Mouse (Mus musculus) olfactory bulb, adult 2 months (tissue): ENCODE data around the gene Alkbh6. TPM values are rescaled to one million over a fixed set of nuclear protein-coding genes. Genes with fewer than 3 reads are reported as not detected.

Experiments
- H3K27ac ChIP-seq: fragments of 200-500 bp; 2 replicates; pipeline ENCODE4 v1.5.1; 2012; ENCODE audit warnings: low read depth, low read length; ENCODE audit not compliant: insufficient read depth
- H3K4me1 ChIP-seq: fragments of 200-500 bp; 2 replicates; pipeline ENCODE4 v1.6.1; 2012; ENCODE audit warnings: low read length; ENCODE audit not compliant: control insufficient read depth, insufficient read depth
- H3K4me3 ChIP-seq: fragments of 200-500 bp; 2 replicates; pipeline ENCODE4 v1.5.1; 2012; ENCODE audit warnings: mild to moderate bottlenecking, low read depth, low read length, moderate library complexity; ENCODE audit not compliant: insufficient read depth
- CTCF ChIP-seq: fragments of 200-500 bp; IDR thresholded peaks from 2 replicates; pipeline ENCODE4 v1.5.1; 2012; ENCODE audit warnings: low read depth, mild to moderate bottlenecking, low read length, moderate library complexity; ENCODE audit not compliant: insufficient read depth
- POLR2A ChIP-seq: fragments of 200-500 bp; IDR thresholded peaks from 2 replicates; pipeline ENCODE4 v1.6.1; 2012; ENCODE audit warnings: mild to moderate bottlenecking, low read depth, low read length, moderate library complexity; ENCODE audit not compliant: insufficient read depth
- WGBS: fragments of 180-500 bp; shearing (Covaris S2); methylation state at CpG from one replicate; pipeline ENCODE4 v1.1.7; 2018; 5-methylcytosine and 5-hydroxymethylcytosine counted together
- polyA plus RNA-seq: library from polyadenylated mRNA; stranded (reverse); fragments of >200 nt; gene quantifications from 2 replicates; pipeline ENCODE4 v1.2.4, GENCODE M21; 2012; ENCODE audit warnings: low replicate concordance; ENCODE audit not compliant: missing spikeins, insufficient read depth, insufficient read length

The Alkbh6 gene
- polyA plus RNA-seq, 1 experiment, result not detected

DNA sequence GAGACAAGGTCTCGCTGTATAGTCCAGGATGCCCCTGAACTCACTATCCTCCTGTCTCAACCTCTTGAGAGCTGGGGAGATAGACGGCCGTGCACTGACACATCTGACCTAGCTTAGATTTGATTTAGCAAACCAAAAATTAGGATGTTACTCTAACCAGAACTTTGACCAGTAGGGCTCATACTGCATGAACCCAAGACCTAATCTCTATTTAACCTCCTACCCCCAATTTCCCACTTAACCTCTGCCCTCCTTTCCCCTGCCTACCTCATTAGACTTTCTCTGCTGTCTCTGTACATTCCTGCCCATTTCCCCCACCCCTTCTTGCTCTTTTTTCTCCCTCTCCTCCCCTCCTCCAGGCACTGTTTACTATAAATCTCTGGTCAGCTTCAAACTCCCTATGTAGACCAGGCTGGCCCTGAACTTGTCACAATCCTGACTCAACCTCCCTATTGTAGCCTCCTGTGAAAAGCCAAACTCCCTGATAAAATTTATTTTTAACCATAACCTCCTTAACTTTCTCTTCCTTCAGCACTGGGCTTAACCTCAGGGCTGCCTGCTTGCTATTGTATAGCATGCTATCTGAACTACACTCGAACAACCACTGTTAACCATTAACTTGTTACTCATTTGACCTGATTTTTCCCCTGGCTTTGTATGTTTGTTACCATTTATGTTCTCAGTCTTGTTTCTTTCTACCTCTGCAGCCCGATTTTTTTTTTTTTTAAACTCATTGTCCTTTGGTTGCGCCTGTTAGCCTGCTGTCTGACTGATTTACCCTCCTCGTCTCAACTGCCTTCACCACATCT, 50.1 kb downstream of the Alkbh6 start:
- no peak overlapping the region for H3K4me3 ChIP-seq
- WGBS, result 58% methylated on average over 7 of the region's 7 CpGs
- H3K4me1 ChIP-seq, result peaks cover 47% of the 10 kb centered on the region
- TF ChIP-seq CTCF (no peak), POLR2A (no peak)
- H3K27ac ChIP-seq, result no peak overlapping the region

DNA sequence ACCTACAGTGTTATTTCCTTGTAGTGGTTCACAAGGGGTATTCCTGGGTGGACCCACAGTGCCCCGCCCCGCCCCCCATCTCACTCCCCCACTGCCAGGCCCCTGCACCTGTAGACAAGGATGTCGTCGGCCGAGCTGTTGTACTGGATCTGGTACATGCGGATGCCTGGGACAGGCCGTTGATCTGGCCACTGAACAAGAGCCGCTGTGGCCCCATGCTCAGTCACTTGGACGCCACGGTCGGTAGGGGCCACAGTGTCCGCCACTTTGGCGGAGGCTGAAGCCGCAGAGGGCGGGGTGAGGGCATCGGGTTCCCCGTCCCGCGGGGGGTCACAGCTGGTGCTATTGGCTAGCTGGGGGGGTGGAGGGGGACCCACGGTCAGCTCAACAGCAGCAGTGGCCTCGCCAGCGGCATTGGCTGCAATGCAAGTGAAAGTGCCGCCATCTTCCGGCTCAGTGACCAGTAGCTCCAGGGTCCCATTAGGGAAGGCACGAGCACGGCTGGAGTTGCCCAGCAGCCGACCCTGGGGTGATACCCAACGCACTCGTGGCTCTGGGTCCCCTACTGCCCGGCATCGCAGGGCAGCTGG, 50.9 kb downstream of the Alkbh6 start:
- peaks cover 51% of the 10 kb centered on the region for H3K4me1 ChIP-seq
- H3K4me3 ChIP-seq, result no peak overlapping the region
- H3K27ac ChIP-seq, result no peak overlapping the region
- TF ChIP-seq CTCF, result no peak
- no peak for TF ChIP-seq POLR2A
- WGBS, result 89% methylated on average over 31 of the region's 31 CpGs

DNA sequence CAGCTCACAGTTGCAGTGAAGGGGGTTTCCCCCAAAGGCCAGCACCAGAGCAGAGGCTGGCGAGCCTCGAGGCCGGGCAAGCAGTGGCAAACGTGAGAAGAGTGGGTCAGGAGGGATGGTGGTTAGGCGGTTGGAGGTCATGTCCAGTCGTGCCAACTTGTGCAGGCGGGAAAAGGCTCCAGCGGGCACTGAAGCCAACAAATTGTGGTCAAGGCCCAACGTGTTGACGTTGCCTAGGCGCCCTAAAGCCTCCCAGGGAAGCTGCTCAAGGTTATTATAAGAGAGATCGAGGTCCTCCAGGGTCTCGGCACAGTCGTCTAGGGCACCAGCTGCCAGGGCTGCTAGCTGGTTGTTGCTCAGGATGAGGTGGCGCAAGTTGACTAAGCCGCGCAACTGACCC, 51.5 kb downstream of the Alkbh6 start:
- WGBS, result 91% methylated on average over 17 of the region's 17 CpGs
- no peak overlapping the region for H3K4me3 ChIP-seq
- no peak overlapping the region for H3K27ac ChIP-seq
- no peak for TF ChIP-seq CTCF
- TF ChIP-seq POLR2A, result no peak
- peaks cover 51% of the 10 kb centered on the region for H3K4me1 ChIP-seq

- H3K4me1 ChIP-seq, result peaks cover 48% of the 10 kb centered on the region
- H3K4me3 ChIP-seq, result peak within 1 kb of the TSS; percentile 63
- H3K27ac ChIP-seq, result peak within 1 kb of the TSS; percentile 58; the same call in 1 of the 2 replicates
- WGBS, result under 1% methylated on average over 55 of the region's 55 CpGs
- no peak for TF ChIP-seq CTCF
These were observed 54.3 kb downstream of the Alkbh6 start, which contains the start of gene Lrfn3 for GRCm38 (mm10) chr7:30362652-30363343. TSS of gene Lrfn3 (minus strand) at chr7:30362772.

- 48% methylated on average over 6 of the region's 6 CpGs for WGBS
- Histone ChIP-seq H3K4me1 (peaks cover 44% of the 10 kb centered on the region), H3K27ac (peak overlapping the region; percentile 58; the same call in 1 of the 2 replicates), H3K4me3 (0 out of 2 replicates have a peak overlapping the region, but pooled peaks have one; percentile 24)
- no peak for TF ChIP-seq CTCF
- TF ChIP-seq POLR2A, result no peak
These were observed 54.8 kb downstream of the Alkbh6 start for GRCm38 (mm10) chr7:30363344-30363738.

Other genes starting within 250 kb of the Alkbh6 start
- not detected in 2 replicates for gene Zfp82, start 235.8 kb upstream of the Alkbh6 start, polyA plus RNA-seq
- not detected in 2 replicates for gene Gm26920, start 218.3 kb upstream of the Alkbh6 start, polyA plus RNA-seq
- gene Zfp566, start 218.2 kb upstream of the Alkbh6 start, polyA plus RNA-seq, result not detected in 2 replicates
- 238 TPM in 1 of 2 replicates, not detected in the other for gene Zfp260, start 213.9 kb upstream of the Alkbh6 start, polyA plus RNA-seq
- gene Zfp382, start 186.8 kb upstream of the Alkbh6 start, polyA plus RNA-seq, result not detected in 2 replicates
- gene Zfp146, start 139.0 kb upstream of the Alkbh6 start, polyA plus RNA-seq, result not detected in 2 replicates
- not detected in 2 replicates for gene Cox7a1, start 124.6 kb upstream of the Alkbh6 start, polyA plus RNA-seq
- 469 TPM in 1 of 2 replicates, not detected in the other for gene Capns1, start 109.9 kb upstream of the Alkbh6 start, polyA plus RNA-seq
- not detected in 2 replicates for gene Polr2i, start 76.8 kb upstream of the Alkbh6 start, polyA plus RNA-seq
- not detected in 2 replicates for gene Tbcb, start 76.4 kb upstream of the Alkbh6 start, polyA plus RNA-seq
- gene Ovol3, start 73.0 kb upstream of the Alkbh6 start, polyA plus RNA-seq, result not detected in 2 replicates
- gene Thap8, start 28.6 kb upstream of the Alkbh6 start, polyA plus RNA-seq, result not detected in 2 replicates
- gene Wdr62, start 28.3 kb upstream of the Alkbh6 start, polyA plus RNA-seq, result not detected in 2 replicates
- 737 TPM in 1 of 2 replicates, not detected in the other for gene Clip3, start 17.0 kb upstream of the Alkbh6 start, polyA plus RNA-seq
- gene Syne4, start 6.1 kb downstream of the Alkbh6 start, polyA plus RNA-seq, result not detected in 2 replicates
- not detected in 2 replicates for gene E130208F15Rik, start 13.0 kb downstream of the Alkbh6 start, polyA plus RNA-seq
- not detected in 2 replicates for gene Sdhaf1, start 15.2 kb downstream of the Alkbh6 start, polyA plus RNA-seq
- gene Lrfn3, start 54.1 kb downstream of the Alkbh6 start, polyA plus RNA-seq, result not detected in 2 replicates
- not detected in 2 replicates for gene Tyrobp, start 105.0 kb downstream of the Alkbh6 start, polyA plus RNA-seq
- not detected in 2 replicates for gene Hcst, start 111.1 kb downstream of the Alkbh6 start, polyA plus RNA-seq
- not detected in 2 replicates for gene Nfkbid, start 113.0 kb downstream of the Alkbh6 start, polyA plus RNA-seq
- 174 TPM in 1 of 2 replicates, not detected in the other for gene Aplp1, start 136.8 kb downstream of the Alkbh6 start, polyA plus RNA-seq
- not detected in 2 replicates for gene Kirrel2, start 149.0 kb downstream of the Alkbh6 start, polyA plus RNA-seq
- not detected in 2 replicates for gene Nphs1, start 149.6 kb downstream of the Alkbh6 start, polyA plus RNA-seq
- gene Prodh2, start 184.9 kb downstream of the Alkbh6 start, polyA plus RNA-seq, result not detected in 2 replicates
- not detected in 2 replicates for gene Arhgap33, start 226.3 kb downstream of the Alkbh6 start, polyA plus RNA-seq
- gene Hspb6, start 243.5 kb downstream of the Alkbh6 start, polyA plus RNA-seq, result not detected in 2 replicates
- gene Proser3, start 243.6 kb downstream of the Alkbh6 start, polyA plus RNA-seq, result not detected in 2 replicates